Mouse (Mus musculus) layer of hippocampus, postnatal 14 days (tissue): Measurements from ENCODE around the gene Ptch1. TPM values are rescaled to one million over a fixed set of nuclear protein-coding genes. Genes with fewer than 3 reads are reported as not detected.

Experiments used
- DNase-seq, 2 experiments: peaks; one replicate each; pipeline ENCODE4 v3.0.0; 2021 to 2022; ENCODE audit warnings: low spot score in 2 of 2, mixed read lengths in 1 of 2
- total RNA-seq, 2 experiments: library from RNA; stranded (reverse); gene quantifications; 2 replicates each; pipeline ENCODE4 v1.2.3; 2021

Ptch1 gene
- total RNA-seq, 2 experiments from 2014 or later, result 40.2 to 48.1 TPM

- DNase-seq, result peak; percentile 29 to 47
These were observed 32.8 kb downstream of the Ptch1 start for GRCm38 (mm10) chr13:63540584-63540983.

- DNase-seq, result no peak
These were observed 38.4 kb downstream of the Ptch1 start for GRCm38 (mm10) chr13:63534981-63535380.

GRCm38 (mm10) chr13:63530857-63531256 lies 42.5 kb downstream of the Ptch1 start:
- no peak for DNase-seq

- no peak for DNase-seq
These were observed 43.0 kb downstream of the Ptch1 start for GRCm38 (mm10) chr13:63530371-63530764.

GRCm38 (mm10) chr13:63529602-63530370 lies 43.6 kb downstream of the Ptch1 start:
- DNase-seq, result no peak

GRCm38 (mm10) chr13:63528852-63529251 lies 44.5 kb downstream of the Ptch1 start:
- no peak for DNase-seq

GRCm38 (mm10) chr13:63528164-63528675 lies 45.2 kb downstream of the Ptch1 start:
- peak; percentile 43 to 53 for DNase-seq

- no peak for DNase-seq
These were observed 47.7 kb downstream of the Ptch1 start for GRCm38 (mm10) chr13:63525571-63526197.

- DNase-seq, result peak; percentile 52 to 82
These were observed 48.5 kb downstream of the Ptch1 start for GRCm38 (mm10) chr13:63524608-63525570.

- DNase-seq, result no peak
These were observed 49.3 kb downstream of the Ptch1 start for GRCm38 (mm10) chr13:63524061-63524460.

- DNase-seq, result no peak
These were observed 50.6 kb downstream of the Ptch1 start for GRCm38 (mm10) chr13:63522832-63523231.

- DNase-seq, result no peak
These were observed 53.3 kb downstream of the Ptch1 start for GRCm38 (mm10) chr13:63520110-63520509.

- no peak for DNase-seq
These were observed 56.9 kb downstream of the Ptch1 start for GRCm38 (mm10) chr13:63516535-63516934.

GRCm38 (mm10) chr13:63515542-63515941 lies 57.9 kb downstream of the Ptch1 start:
- DNase-seq, result no peak

GRCm38 (mm10) chr13:63514931-63515360 lies 58.5 kb downstream of the Ptch1 start:
- peak in 1 of 2 experiments; percentile 21 for DNase-seq

GRCm38 (mm10) chr13:63513374-63514098 lies 59.9 kb downstream of the Ptch1 start:
- no peak for DNase-seq

- DNase-seq, result no peak
These were observed 61.0 kb downstream of the Ptch1 start for GRCm38 (mm10) chr13:63512411-63512810.

- DNase-seq, result no peak
These were observed 65.6 kb downstream of the Ptch1 start for GRCm38 (mm10) chr13:63507821-63508220.

- DNase-seq, result no peak
These were observed 66.3 kb downstream of the Ptch1 start for GRCm38 (mm10) chr13:63507001-63507556.

GRCm38 (mm10) chr13:63506364-63506763 lies 67.0 kb downstream of the Ptch1 start:
- no peak for DNase-seq
